Mouse (Mus musculus) adrenal gland, postnatal 36 days (tissue): ENCODE results near the gene 6030408B16Rik. TPM values are rescaled to one million over a fixed set of nuclear protein-coding genes. Genes with fewer than 3 reads are reported as not detected.

ENCODE experiments used
- DNase-seq, 2 experiments: peaks; one replicate each; pipeline ENCODE4 v3.0.0; 2021; ENCODE audit warnings: mixed read lengths in 1 of 2
- total RNA-seq, 2 experiments: library from RNA; stranded (reverse); gene quantifications; 2 replicates each; pipeline ENCODE4 v1.2.3; 2021

Gene 6030408B16Rik
- total RNA-seq, 2 experiments from 2014 or later, result 0.36 to 0.40 TPM

DNA sequence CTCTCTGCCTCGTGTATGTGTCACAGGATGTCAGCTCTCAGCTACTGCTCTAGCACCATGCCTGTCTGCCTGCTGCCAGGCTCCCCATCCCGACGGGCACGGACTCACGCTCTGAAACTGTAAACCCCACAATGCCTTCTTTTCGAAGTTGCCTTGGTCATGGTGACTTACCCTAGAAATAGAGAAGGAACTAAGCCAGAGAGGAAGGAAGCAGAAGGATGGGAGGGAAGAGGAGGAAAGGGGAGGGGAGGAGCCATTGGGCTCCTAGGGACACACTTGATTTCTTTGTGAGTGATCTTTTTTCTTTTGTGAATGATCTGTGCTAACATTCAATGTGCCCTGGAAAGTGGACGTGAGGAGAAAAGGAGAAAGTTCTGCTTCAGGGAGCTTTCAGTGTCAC lies 5.0 kb downstream of the 6030408B16Rik start:
- no peak for DNase-seq

DNA sequence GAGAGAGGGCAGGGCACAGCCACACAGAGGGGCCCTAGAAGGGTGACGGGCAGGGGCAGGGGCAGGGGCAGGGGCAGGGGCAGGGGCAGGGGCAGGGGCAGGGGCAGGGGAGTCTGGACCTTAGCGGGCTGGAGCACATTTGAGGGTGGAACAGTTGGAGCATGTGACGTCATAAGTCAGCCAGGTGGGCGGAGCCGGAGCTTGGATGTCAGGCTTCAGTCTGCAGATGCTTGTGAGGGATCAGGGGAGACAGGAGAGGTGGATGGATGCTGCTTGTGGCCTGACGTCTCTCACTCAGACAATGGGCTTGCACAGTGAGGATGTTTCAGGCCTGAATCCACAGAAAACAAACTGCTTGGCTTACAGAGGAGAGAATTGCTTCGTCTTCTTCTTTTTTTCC lies 5.5 kb downstream of the 6030408B16Rik start:
- DNase-seq, result no peak

DNA sequence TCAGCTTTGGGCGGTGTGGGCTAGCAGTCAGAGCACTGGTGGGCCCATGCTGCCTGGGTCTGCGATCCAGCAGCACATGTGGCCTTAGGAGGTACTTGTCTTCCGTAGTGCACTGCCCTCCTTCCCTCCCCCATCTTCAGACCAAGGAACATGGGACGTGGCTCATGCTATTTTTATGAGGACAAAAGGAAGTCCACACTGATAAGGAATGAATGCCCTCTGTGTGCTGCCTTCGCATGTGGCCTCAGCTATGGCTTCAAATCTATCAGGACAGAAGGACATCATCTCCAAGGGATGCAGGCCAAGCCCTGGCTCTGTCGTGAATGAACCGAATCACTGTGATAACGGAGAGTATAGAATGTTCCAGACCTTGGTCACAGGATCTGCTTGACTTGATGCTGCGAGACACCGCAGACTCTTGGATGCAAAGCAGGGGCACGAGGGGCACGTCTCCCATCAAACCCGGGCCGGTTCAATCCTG lies 6.5 kb downstream of the 6030408B16Rik start:
- no peak for DNase-seq

GRCm38 (mm10) chr15:101300128-101300527 lies 7.1 kb downstream of the 6030408B16Rik start:
- DNase-seq, result no peak

- no peak for DNase-seq
Measured at GRCm38 (mm10) chr15:101302201-101302600, 9.2 kb downstream of the 6030408B16Rik start.

- DNase-seq, result no peak
Measured at GRCm38 (mm10) chr15:101303830-101304229, 10.8 kb downstream of the 6030408B16Rik start.

- DNase-seq, result no peak
Measured at GRCm38 (mm10) chr15:101306459-101306858, 13.4 kb downstream of the 6030408B16Rik start.

DNA sequence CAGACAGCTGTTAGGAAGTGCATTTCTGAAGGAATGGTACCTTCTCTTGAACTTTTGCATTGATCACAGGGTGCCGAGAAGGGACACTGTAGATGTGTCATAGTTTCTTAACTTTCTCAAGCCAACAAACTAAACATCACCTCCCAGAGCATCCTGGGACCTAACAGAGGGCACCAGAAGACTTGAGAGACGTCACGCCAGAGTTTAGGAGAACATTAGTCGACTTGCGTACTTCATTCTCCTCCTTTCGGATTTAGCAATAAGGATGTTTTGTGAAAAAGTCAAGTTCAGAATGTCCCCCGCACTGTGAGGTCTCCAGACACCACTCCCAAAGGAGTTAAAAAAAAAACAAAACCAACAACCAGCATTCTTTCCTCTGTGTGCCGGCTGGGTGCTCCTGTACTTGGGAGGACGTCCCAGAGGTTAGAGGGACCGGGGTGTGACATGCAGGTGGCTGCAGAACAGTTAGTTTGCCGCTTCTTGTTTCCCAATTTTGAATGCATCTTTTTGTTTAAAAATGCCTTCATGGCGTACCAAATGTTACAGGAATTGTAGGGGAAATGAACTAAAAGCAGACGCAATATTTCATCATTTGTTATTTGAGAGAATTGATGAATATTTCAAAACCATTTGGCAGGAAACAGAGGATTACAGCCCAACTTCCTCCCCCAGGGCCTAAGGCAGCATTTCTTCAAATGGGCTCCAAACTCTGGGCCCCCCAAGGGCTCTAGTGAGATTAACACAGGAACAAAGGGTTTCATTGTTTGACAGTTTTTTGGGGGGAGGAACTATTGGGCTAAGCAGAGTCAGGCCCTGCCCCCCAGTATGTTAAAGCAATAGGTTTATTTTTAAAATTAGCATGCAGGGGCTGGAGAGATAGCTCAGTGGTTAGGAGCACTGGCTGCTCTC lies 15.7 kb downstream of the 6030408B16Rik start:
- no peak for DNase-seq

- no peak for DNase-seq
Measured at GRCm38 (mm10) chr15:101309493-101309892, 16.5 kb downstream of the 6030408B16Rik start.

- no peak for DNase-seq
Measured at GRCm38 (mm10) chr15:101311087-101311770, 18.2 kb downstream of the 6030408B16Rik start.

- peak; percentile 59 to 63 for DNase-seq
Measured at GRCm38 (mm10) chr15:101312006-101312405, 19.0 kb downstream of the 6030408B16Rik start.

- no peak for DNase-seq
Measured at GRCm38 (mm10) chr15:101315378-101315777, 22.4 kb downstream of the 6030408B16Rik start.

DNA sequence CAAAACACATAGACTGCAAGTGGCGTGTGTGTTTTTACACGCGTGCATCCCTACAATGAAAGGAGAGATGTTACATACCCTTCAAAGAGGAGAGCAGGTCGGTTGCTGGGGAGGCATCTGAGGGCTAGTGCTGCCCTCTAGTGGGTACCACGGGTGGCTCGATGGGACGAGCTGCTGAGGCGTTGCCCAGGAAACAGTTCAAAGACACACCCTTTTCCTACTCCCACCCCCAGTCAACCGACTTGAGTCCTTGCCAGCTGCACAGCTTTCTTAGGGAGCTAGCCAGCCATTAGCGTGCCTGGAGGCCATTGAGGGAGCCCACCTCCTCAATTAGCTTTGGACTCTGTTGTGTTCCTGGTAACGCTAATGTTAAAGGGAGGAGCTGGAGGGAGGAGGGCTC lies 22.8 kb downstream of the 6030408B16Rik start:
- DNase-seq, result peak; percentile 90 to 93

GRCm38 (mm10) chr15:101316279-101316912 lies 23.4 kb downstream of the 6030408B16Rik start:
- no peak for DNase-seq

DNA sequence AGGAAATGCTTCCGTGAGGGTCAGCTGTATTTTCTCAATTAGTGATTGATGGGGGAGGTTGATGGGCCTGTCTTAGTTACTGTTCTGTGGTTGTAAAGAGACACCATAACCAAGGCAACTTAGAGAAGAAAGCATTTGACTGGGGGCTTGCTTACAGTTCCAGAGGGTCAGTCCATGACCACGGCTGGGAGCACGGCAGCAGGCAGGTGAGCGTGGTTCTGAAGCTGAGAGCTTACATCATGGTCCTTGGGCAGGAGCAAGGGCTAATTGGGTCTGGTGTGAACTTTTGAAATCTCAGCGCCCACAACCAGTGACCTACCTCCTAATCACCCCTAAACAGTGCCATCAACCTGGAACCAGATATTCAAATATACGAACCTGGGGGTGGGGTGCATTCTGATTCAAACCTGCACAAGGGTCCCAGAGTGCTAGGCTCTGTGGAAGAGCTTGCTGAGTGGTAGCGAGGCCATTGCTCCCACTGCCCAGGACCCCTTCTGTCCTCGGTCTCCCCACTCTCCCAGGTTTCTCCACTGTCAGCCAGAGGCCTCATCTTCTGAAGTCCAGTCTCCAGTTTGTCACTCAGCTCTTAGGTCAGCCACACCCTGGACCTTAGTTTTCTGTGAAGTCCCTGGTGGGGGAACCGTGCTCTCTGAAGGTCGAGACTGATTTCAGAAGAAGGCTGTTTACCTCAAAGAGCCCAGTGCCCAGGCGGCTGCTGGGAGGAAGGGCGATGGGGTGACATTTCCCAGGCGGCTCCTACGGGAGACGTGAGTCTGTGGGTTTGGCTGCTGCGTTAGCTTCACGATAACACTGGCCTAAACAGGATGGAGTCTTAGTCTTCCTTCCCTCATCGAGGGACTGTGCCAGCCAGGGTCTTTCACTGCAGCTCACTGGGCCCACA lies 24.2 kb downstream of the 6030408B16Rik start:
- DNase-seq, result no peak

- no peak for DNase-seq
Measured at GRCm38 (mm10) chr15:101317814-101318500, 24.9 kb downstream of the 6030408B16Rik start.

DNA sequence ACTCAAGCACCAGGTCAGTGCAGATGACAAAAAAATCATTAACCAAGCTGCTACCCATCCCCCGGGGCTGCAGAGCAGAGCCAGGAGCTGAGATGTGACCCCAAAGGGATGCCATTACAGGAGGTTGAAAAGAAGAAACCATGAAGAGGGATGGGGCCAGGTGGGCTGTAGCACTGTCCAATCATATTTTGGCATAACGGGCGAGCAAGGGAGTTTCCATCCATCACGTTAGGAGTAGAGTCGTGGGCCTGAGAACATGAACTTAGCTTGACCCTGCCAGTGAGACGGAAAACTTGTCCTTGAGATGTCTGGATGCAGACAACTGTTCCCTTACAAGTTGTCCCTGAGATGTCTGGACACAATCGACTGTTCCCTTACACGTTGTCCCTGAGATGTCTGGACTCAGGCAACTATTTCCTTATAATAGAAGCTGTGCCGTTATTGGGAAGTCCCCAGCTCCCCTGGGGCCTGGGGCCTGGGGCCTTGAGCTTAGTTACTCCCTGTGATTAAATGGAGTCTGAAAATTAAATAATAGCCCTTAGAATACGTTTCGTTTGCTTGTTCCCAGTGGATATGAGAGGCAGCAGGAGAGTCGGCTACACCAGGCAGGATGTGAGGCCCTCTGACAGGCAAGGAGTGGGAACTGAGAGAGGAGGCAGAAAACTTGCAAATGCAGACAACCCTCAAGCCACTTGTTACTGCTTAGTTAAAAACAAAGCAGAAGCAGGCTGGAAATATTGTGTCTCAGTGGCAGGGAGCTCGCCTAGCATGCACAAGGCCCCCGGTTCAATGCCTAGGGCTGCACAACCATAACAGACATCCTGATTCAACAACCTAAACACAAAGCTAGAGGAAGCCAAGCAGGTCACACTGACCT lies 26.1 kb downstream of the 6030408B16Rik start:
- DNase-seq, result peak; percentile 39 to 40

DNA sequence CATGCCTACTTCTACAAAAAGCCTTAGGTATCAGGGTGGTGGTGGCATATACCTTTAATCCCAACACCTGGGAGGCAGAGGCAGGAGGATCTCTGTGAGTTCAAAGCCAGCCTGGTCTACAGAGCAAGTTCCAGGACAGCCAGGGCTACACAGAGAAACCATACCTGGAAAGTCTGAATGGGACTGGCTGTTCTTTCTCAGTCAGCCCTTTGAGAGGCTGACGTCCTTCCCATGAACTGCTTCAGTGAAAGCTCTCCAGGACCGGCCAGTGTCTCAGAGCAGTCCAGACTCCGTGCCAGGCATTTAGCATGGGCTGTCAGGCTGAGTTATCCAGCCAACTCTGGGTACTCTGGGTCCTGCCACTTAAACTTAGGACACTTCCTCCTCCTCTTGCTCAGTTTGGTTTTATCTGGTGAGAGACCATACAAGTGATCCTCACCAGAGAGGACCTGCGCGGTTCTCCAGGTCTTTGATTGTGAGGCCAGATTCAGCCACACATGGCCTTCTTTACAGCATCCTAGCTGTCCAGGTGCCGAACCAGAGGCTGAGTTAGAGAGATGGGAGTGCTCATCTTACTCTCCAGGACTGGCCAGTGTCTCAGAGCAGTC lies 27.1 kb downstream of the 6030408B16Rik start:
- no peak for DNase-seq

DNA sequence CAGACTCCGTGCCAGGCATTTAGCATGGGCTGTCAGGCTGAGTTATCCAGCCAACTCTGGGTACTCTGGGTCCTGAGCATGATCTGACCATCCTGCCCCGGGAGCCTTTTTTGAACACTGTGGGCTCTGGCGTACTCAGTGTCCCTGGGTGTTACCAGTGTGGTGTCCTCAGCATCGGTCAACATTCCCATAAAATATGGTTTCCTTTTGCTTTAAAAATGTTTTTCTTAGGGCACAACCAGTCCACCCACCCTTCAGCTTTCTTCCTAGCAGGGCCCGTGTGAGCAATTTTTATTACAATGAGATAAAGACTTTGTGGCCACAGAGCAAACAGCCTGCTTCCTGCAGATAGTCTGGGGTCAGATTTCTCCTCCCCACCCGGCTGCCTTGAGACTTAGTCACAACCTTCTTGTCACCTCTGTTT lies 27.6 kb downstream of the 6030408B16Rik start:
- peak; percentile 40 to 68 for DNase-seq
